Mouse (Mus musculus) heart, embryonic 13.5 days (tissue): ENCODE data around the gene Capn1. TPM values are rescaled to one million over a fixed set of nuclear protein-coding genes. Genes with fewer than 3 reads are reported as not detected.

Experiments
- ATAC-seq: fragments of 200-750 bp; cut with Nextera tagmentation; 2 replicates; pipeline ENCODE4 v1.8.0; 2017; ENCODE audit warnings: moderate TSS enrichment; ENCODE audit not compliant: insufficient number of reproducible peaks, low FRiP score, low TSS enrichment; ENCODE audit errors: extremely low read depth
- H3K27ac ChIP-seq: fragments of 300-500 bp; sonication (generic); replicated peaks from 2 replicates; pipeline ENCODE4 v1.5.1; 2015; ENCODE audit warnings: moderate library complexity, mild to moderate bottlenecking, inconsistent platforms
- H3K27me3 ChIP-seq: fragments of 300-500 bp; sonication (generic); replicated peaks from 2 replicates; pipeline ENCODE4 v1.6.1; 2015; ENCODE audit warnings: mild to moderate bottlenecking, inconsistent platforms
- H3K36me3 ChIP-seq: fragments of 300-500 bp; sonication (generic); 2 replicates; pipeline ENCODE4 v1.6.1; 2015; ENCODE audit warnings: mild to moderate bottlenecking, inconsistent platforms
- H3K4me1 ChIP-seq: fragments of 300-500 bp; sonication (generic); 2 replicates; pipeline ENCODE4 v1.6.1; 2015; ENCODE audit warnings: inconsistent platforms
- H3K4me2 ChIP-seq: fragments of 300-500 bp; sonication (generic); 2 replicates; pipeline ENCODE4 v1.6.1; 2015; ENCODE audit warnings: inconsistent platforms, mild to moderate bottlenecking, moderate library complexity
- H3K4me3 ChIP-seq: fragments of 300-500 bp; sonication (generic); 2 replicates; pipeline ENCODE4 v1.5.1; 2015; ENCODE audit warnings: moderate library complexity, mild to moderate bottlenecking, inconsistent platforms
- H3K9ac ChIP-seq: fragments of 300-500 bp; sonication (generic); 2 replicates; pipeline ENCODE4 v1.6.1; 2015; ENCODE audit warnings: inconsistent platforms, mild to moderate bottlenecking, moderate library complexity
- H3K9me3 ChIP-seq: fragments of 300-500 bp; sonication (generic); 2 replicates; pipeline ENCODE4 v1.6.1; 2016; ENCODE audit warnings: inconsistent platforms
- WGBS: fragments of 180-500 bp; shearing (Covaris S2); methylation state at CpG from one replicate; pipeline ENCODE4 v1.1.7; 2015; ENCODE audit warnings: mixed read lengths; 5-methylcytosine and 5-hydroxymethylcytosine counted together
- polyA plus RNA-seq: library from polyadenylated mRNA; unstranded; fragments of >200 nt; fragmentation: Nextera tagmentation; extraction: Ambion mirVana; gene quantifications from 2 replicates; pipeline ENCODE4 v1.2.1, GENCODE M21; 2015

The Capn1 gene
- polyA plus RNA-seq, 1 experiment from 2014 or later = 6.0 TPM

- peaks cover 57% of the 10 kb centered on the region for H3K4me1 ChIP-seq
Observed at GRCm38 (mm10) chr19:5951631-5952030, 64.1 kb downstream of the Capn1 start.

GRCm38 (mm10) chr19:5950218-5950617 lies 65.5 kb downstream of the Capn1 start:
- no peaks in the 10 kb centered on the region for H3K9me3 ChIP-seq
- peaks cover 59% of the 10 kb centered on the region for H3K4me1 ChIP-seq
- H3K4me2 ChIP-seq = no peak overlapping the region
- no peak overlapping the region for H3K27ac ChIP-seq
- H3K4me3 ChIP-seq = no peak overlapping the region
- no peak for ATAC-seq
- peaks cover 66% of the 10 kb centered on the region for H3K36me3 ChIP-seq
- no peaks in the 10 kb centered on the region for H3K27me3 ChIP-seq
- no peak overlapping the region for H3K9ac ChIP-seq
- 88% methylated on average over 11 of the region's 11 CpGs for whole genome bisulfite sequencing

More at GRCm38 (mm10) chr19:5951631-5952030, 64.1 kb downstream of the Capn1 start:
- no peak for ATAC-seq
- Histone ChIP-seq H3K27me3 (no peaks in the 10 kb centered on the region), H3K4me3 (peak overlapping the region; percentile 9), H3K27ac (peak overlapping the region; percentile 94), H3K9ac (peak overlapping the region; percentile 65), H3K36me3 (peaks cover 66% of the 10 kb centered on the region), H3K4me2 (peak overlapping the region; percentile 44), H3K9me3 (no peaks in the 10 kb centered on the region)
- WGBS = 68% methylated on average over 16 of the region's 16 CpGs

GRCm38 (mm10) chr19:5945891-5946290 lies 69.8 kb downstream of the Capn1 start:
- peak overlapping the region; percentile 39; the same call in 1 of the 2 replicates for H3K4me2 ChIP-seq
- peak overlapping the region; percentile 61 for H3K9ac ChIP-seq
- no peak for ATAC-seq
- H3K27ac ChIP-seq = peak overlapping the region; percentile 88
- no peaks in the 10 kb centered on the region for H3K27me3 ChIP-seq
- peaks cover 48% of the 10 kb centered on the region for H3K4me1 ChIP-seq
- no peaks in the 10 kb centered on the region for H3K9me3 ChIP-seq
- WGBS = 44% methylated on average over 8 of the region's 8 CpGs
- H3K4me3 ChIP-seq = no peak overlapping the region
- peaks cover 63% of the 10 kb centered on the region for H3K36me3 ChIP-seq

- Histone ChIP-seq H3K9me3 (no peaks in the 10 kb centered on the region), H3K27me3 (no peaks in the 10 kb centered on the region), H3K4me1 (peaks cover 55% of the 10 kb centered on the region), H3K4me3 (no peak overlapping the region; the same call in 1 of the 2 replicates), H3K9ac (peak overlapping the region; percentile 61), H3K27ac (peak overlapping the region; percentile 88), H3K36me3 (peaks cover 61% of the 10 kb centered on the region), H3K4me2 (peak overlapping the region; percentile 39)
- 31% methylated on average over 7 of the region's 7 CpGs for WGBS
- peak; percentile 69; the same call in 1 of the 2 replicates for ATAC-seq
Observed at GRCm38 (mm10) chr19:5945027-5945426, 70.7 kb downstream of the Capn1 start.

- no peaks in the 10 kb centered on the region for H3K9me3 ChIP-seq
- 43% methylated on average over 8 of the region's 8 CpGs for WGBS
- H3K9ac ChIP-seq = no peak overlapping the region
- H3K4me2 ChIP-seq = no peak overlapping the region
- H3K27ac ChIP-seq = peak overlapping the region; percentile 88
- H3K27me3 ChIP-seq = no peaks in the 10 kb centered on the region
- H3K4me3 ChIP-seq = no peak overlapping the region
- no peak for ATAC-seq
- H3K4me1 ChIP-seq = peaks cover 63% of the 10 kb centered on the region
- peaks cover 61% of the 10 kb centered on the region for H3K36me3 ChIP-seq
Observed at GRCm38 (mm10) chr19:5944145-5944544, 71.6 kb downstream of the Capn1 start.

- 0 out of 2 replicates have a peak overlapping the region, but pooled peaks have one; percentile 28 for H3K27ac ChIP-seq
- H3K36me3 ChIP-seq = peaks cover 55% of the 10 kb centered on the region
- H3K4me1 ChIP-seq = peaks cover 66% of the 10 kb centered on the region
- ATAC-seq = no peak
- H3K9ac ChIP-seq = peak overlapping the region; percentile 15; the same call in 1 of the 2 replicates
- no peaks in the 10 kb centered on the region for H3K27me3 ChIP-seq
- no peak overlapping the region for H3K4me3 ChIP-seq
- no peak overlapping the region for H3K4me2 ChIP-seq
- WGBS = 83% methylated on average over 15 of the region's 15 CpGs
- no peaks in the 10 kb centered on the region for H3K9me3 ChIP-seq
Observed at GRCm38 (mm10) chr19:5943404-5943803, 72.3 kb downstream of the Capn1 start.

- Histone ChIP-seq H3K4me1 (peaks cover 75% of the 10 kb centered on the region), H3K9ac (0 out of 2 replicates have a peak overlapping the region, but pooled peaks have one; percentile 29), H3K36me3 (peaks cover 47% of the 10 kb centered on the region), H3K9me3 (no peaks in the 10 kb centered on the region), H3K4me2 (no peak overlapping the region), H3K4me3 (no peak overlapping the region), H3K27ac (0 out of 2 replicates have a peak overlapping the region, but pooled peaks have one; percentile 28), H3K27me3 (no peaks in the 10 kb centered on the region)
- no peak for ATAC-seq
- WGBS = 67% methylated on average over 7 of the region's 7 CpGs
Observed at GRCm38 (mm10) chr19:5942581-5942980, 73.1 kb downstream of the Capn1 start.

- H3K4me3 ChIP-seq = no peak overlapping the region
- no peaks in the 10 kb centered on the region for H3K9me3 ChIP-seq
- no peaks in the 10 kb centered on the region for H3K27me3 ChIP-seq
- no peak overlapping the region for H3K4me2 ChIP-seq
- peaks cover 39% of the 10 kb centered on the region for H3K36me3 ChIP-seq
- peak overlapping the region; percentile 76 for H3K27ac ChIP-seq
- H3K9ac ChIP-seq = no peak overlapping the region
- H3K4me1 ChIP-seq = peaks cover 74% of the 10 kb centered on the region
- WGBS = 84% methylated on average over 10 of the region's 10 CpGs
- no peak for ATAC-seq
Observed at GRCm38 (mm10) chr19:5940656-5941055, 75.0 kb downstream of the Capn1 start.

GRCm38 (mm10) chr19:5940173-5940572 lies 75.5 kb downstream of the Capn1 start:
- H3K9ac ChIP-seq = no peak overlapping the region
- no peaks in the 10 kb centered on the region for H3K9me3 ChIP-seq
- no peak overlapping the region for H3K4me2 ChIP-seq
- WGBS = 52% methylated on average over 4 of the region's 4 CpGs
- ATAC-seq = no peak; the same call in 1 of the 2 replicates
- H3K36me3 ChIP-seq = peaks cover 39% of the 10 kb centered on the region
- H3K4me1 ChIP-seq = peaks cover 74% of the 10 kb centered on the region
- peak overlapping the region; percentile 76 for H3K27ac ChIP-seq
- H3K4me3 ChIP-seq = no peak overlapping the region
- H3K27me3 ChIP-seq = no peaks in the 10 kb centered on the region

- no peak for ATAC-seq
- WGBS = 77% methylated on average over 5 of the region's 5 CpGs
- H3K4me1 ChIP-seq = peaks cover 74% of the 10 kb centered on the region
Observed at GRCm38 (mm10) chr19:5939715-5940114, 76.0 kb downstream of the Capn1 start.

More at GRCm38 (mm10) chr19:5939715-5940114, 76.0 kb downstream of the Capn1 start:
- no peaks in the 10 kb centered on the region for H3K9me3 ChIP-seq
- no peak overlapping the region for H3K4me2 ChIP-seq
- H3K27me3 ChIP-seq = no peaks in the 10 kb centered on the region
- peak overlapping the region; percentile 76 for H3K27ac ChIP-seq
- peaks cover 39% of the 10 kb centered on the region for H3K36me3 ChIP-seq
- H3K9ac ChIP-seq = no peak overlapping the region
- H3K4me3 ChIP-seq = no peak overlapping the region
